Mouse (Mus musculus): ENCODE results near the gene Gjb3. TPM values are rescaled to one million over a fixed set of nuclear protein-coding genes. Genes with fewer than 3 reads are reported as not detected.

Gjb3 gene
- total RNA-seq, 2 experiments from 2014 or later: 0.37 to 0.38 TPM

DNA sequence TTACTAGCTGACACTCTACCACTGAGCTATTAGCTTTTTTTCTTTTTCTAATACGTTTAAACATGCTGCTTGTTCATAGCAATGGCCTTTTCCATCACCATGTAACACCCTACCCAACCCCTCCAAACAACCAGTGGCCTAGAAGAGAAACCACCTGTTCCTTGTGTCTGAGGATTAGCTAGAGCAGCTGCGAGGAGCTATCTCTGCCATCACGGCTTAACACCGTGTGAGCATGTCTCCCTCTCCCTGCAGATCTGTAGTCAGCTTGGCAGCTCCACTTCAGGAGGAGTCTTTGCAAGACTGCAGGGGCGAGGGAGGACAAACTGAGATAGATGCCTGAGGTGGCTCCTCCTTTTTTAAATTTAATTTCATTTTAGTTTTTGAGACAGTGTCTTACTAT, 30.1 kb downstream of the Gjb3 start:
- no peak for TF ChIP-seq CTCF (conservative IDR thresholded peaks at IDR 0.05)
- H3K27ac ChIP-seq: no peak overlapping the region
- no peak overlapping the region for H3K4me3 ChIP-seq
- no peak for DNase-seq (ENCODE audit: low spot score in 2 of 2)

DNA sequence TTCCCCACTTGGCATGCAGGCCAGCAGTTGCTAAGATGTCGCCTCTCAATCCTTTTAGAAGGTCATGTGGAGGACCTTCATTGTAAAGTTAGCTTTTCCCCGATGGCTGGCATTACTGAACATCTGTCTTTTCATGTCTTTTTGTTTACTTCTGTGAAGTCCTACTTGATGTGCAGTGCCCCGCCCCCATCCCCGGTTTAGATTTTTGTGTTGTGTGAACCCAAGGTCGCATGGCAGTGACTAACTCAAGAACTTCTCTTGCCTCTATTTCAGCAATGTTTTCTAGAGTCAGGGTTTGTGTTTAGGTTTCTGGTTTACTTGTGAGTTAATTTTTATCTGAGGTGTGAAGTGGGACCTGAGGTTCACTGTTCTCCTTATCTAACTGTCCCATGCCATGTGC, 38.0 kb downstream of the Gjb3 start:
- DNase-seq (ENCODE audit: low spot score in 2 of 2): no peak
- Histone ChIP-seq H3K27ac (no peak overlapping the region), H3K4me3 (no peak overlapping the region)
- no peak for TF ChIP-seq CTCF (conservative IDR thresholded peaks at IDR 0.05)

DNA sequence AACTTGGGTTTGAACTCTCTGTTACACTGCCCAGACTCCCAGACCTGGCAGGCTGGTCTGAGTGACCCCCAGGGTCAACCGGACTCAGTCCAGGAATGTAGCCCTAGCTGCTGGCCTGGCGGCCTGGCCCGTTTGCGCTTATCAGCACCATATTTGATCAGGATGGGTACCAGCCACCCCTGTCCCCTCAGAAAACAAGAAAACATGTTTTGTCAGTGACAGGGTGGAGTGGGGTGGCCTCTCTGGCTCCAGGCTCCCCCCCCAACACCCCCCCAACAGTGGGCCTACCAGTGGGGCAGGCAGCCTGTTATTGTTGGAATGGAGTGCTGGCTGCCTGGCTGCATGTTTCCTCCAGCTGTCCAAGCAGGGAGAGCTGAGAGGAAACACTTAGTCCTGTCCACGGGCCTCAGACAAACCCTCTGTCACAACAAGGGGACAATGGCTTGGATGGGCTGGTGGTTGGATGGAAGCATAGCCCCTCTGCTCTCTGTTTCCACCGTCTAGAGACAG, 41.5 kb downstream of the Gjb3 start:
- no peak for TF ChIP-seq CTCF (conservative IDR thresholded peaks at IDR 0.05)

DNA sequence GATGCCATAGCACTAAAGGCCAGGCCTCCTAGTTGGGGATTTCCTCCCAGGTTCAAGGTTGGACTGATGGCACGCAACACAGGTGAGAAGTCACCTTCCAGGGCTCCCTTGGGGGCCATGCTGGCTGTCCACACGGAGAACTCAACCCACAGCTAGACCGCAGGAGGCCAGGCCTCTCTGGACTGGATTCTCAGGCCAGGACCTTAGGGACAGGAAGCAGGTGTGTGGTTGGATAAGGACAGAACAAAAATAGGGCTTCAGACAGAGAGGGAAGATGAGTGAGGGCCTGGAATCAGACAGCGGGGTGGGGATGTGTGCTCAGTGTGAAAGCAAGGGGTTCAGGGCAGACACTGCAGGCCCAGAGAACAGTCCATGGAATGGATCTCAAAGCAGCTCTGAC, 43.7 kb downstream of the Gjb3 start:
- TF ChIP-seq CTCF (conservative IDR thresholded peaks at IDR 0.05): no peak
- no peak overlapping the region for H3K27ac ChIP-seq
- H3K4me3 ChIP-seq: no peak overlapping the region
- DNase-seq (ENCODE audit: low spot score in 2 of 2): no peak

More for the DNA sequence above, 41.5 kb downstream of the Gjb3 start:
- Histone ChIP-seq H3K27ac (no peak overlapping the region), H3K4me3 (no peak overlapping the region)
- DNase-seq (ENCODE audit: low spot score in 2 of 2): no peak

GRCm38 (mm10) chr4:127279241-127279640, 51.4 kb downstream of the Gjb3 start:
- DNase-seq (ENCODE audit: low spot score in 2 of 2): no peak
- Histone ChIP-seq H3K27ac (no peak overlapping the region), H3K4me3 (no peak overlapping the region)
- TF ChIP-seq CTCF (conservative IDR thresholded peaks at IDR 0.05): no peak

DNA sequence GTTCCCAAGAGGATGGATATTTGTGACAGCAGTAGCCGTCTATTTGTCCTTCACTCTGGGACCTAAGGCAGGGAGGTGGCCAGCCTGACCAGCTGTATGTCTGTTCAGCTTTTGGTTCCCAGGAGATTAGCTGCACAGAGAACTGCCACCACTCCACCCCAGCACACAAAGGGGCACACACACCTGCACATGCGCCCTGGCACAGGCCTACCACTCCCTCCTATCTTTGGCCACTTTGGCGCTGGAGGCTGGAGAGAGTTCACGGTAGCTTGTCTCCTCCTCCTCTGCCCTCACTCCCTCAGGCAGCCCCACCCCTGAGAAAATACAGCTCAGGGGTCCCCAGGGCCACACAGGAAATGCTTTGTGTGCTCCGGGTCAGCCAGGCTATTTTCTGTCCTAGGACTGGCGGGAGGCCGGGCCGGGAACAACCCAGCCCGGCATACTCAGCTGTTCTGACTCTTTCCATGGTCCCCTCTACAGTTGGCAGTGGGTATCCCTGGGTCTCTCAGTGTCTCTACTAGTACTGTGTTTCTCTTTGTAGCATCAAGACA, 52.1 kb downstream of the Gjb3 start:
- DNase-seq (ENCODE audit: low spot score in 2 of 2): no peak
- H3K27ac ChIP-seq: no peak overlapping the region
- no peak overlapping the region for H3K4me3 ChIP-seq
- TF ChIP-seq CTCF (conservative IDR thresholded peaks at IDR 0.05): no peak

Other genes with a start within 250 kb of the Gjb3 start
- gene Tmem35b, start 207.2 kb downstream of the Gjb3 start, total RNA-seq (2021): 1 to 10 TPM; 5.5 to 5.8 TPM
- gene Dlgap3, start 161.6 kb downstream of the Gjb3 start, total RNA-seq (2021): 100 to 1,000 TPM; 283 to 292 TPM
- 10 to 100 TPM; 48.5 to 55.1 TPM for gene Smim12, start 87.1 kb downstream of the Gjb3 start, total RNA-seq (2021)
- 1 to 10 TPM; 2.2 to 4.2 TPM for gene Gja4, start 16.8 kb downstream of the Gjb3 start, total RNA-seq (2021)
- gene Gjb4, start 23.2 kb upstream of the Gjb3 start, total RNA-seq (2021): not detected
- gene Gjb5, start 27.3 kb upstream of the Gjb3 start, total RNA-seq (2021): not detected